Mouse (Mus musculus): ENCODE results near the gene Arrb1.
"Not testable (repeated sequence)": the region's sequence is repeated elsewhere in the genome, so short reads cannot be mapped to it uniquely, and the experiment has no call there.

Arrb1 gene

GRCm38 (mm10) chr7:99534901-99535735, at the start of gene Arrb1:
Arrb1 (plus strand) TSS chr7:99535466.
- DNase-seq: peak; percentile 87 to 93

DNA sequence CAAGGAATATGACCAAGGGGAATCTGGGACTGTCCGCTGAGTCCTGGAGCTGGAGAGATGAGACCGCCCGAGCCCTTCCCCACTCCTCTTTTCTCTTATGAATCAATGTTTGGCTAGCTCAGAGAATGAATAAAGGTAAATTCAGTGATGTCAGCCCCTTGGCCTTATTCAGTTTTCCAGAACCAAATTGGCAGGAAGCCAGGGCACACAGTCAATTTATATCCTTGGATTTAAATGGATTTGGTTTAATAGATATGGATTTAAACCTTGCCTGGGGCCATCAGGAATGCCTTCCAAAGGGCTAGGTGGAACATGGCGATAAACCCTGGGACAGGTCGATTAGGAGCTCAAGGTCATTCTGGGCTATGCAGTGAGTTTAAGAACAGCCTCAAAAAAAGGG, 45.6 kb upstream of the Arrb1 start:
- DNase-seq: no peak

DNA sequence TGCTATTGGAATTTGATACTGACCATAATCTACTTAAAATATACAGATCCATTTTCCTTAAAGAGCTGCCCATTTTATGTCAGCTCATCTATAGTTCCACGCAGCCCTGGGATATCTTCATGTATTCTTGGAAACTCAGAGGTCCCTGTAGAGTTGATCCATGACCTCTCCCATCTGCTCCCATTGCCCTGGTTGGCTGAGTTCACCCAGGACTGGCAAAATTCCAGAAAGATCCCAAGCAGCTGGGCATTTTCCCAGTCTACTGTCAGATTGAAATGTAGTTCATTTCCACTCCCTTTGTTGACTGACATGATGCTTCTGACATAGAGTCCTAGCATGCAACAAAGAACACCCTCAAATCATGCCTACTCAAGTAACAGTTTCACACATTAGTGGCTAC, 36.1 kb upstream of the Arrb1 start:
- no peak for DNase-seq

GRCm38 (mm10) chr7:99500201-99500600, 35.1 kb upstream of the Arrb1 start:
- peak; percentile 79 to 86 for DNase-seq

DNA sequence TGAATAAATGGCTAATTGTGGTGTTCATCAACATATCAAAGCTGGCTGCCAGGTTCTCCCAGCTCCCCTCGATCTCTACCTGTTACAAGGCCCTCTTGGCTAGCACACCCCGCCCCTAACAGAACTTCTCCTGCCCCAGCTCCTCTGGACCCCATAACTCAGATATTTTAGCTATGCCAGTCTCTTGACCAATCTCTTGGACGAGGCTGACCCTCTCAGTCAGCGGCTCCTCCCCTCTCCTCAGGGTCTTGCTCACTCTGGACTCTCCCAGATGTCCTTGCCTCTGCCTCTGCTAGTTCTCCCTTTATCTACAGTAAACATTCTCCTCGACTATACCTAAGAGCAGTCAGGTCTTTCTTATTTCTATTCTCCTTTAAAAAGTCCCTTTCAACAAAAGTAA, 34.6 kb upstream of the Arrb1 start:
- no peak for DNase-seq

GRCm38 (mm10) chr7:99501148-99501547, 34.1 kb upstream of the Arrb1 start:
- DNase-seq: no peak

GRCm38 (mm10) chr7:99504556-99504955, 30.7 kb upstream of the Arrb1 start:
- no peak for DNase-seq

DNA sequence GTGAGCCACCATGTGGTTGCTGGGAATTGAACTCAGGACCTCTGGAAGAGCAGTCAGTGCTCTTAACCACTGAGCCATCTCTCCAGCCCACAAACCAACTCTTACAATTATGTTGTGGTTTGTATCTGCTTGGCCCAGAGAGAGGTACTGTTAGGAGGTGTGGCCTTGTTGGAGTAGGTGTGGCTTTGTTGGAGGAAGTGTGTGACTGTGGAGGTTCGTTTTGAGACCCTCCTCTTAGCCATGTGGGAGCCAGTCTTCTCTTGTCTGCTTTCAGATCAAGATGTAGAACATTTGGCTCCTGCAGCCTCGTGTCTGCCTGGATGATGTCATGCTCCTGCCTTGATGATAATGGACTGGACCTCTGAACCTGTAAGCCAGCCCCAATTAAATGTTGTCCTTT, 27.1 kb upstream of the Arrb1 start:
- not testable (repeated sequence) for DNase-seq

DNA sequence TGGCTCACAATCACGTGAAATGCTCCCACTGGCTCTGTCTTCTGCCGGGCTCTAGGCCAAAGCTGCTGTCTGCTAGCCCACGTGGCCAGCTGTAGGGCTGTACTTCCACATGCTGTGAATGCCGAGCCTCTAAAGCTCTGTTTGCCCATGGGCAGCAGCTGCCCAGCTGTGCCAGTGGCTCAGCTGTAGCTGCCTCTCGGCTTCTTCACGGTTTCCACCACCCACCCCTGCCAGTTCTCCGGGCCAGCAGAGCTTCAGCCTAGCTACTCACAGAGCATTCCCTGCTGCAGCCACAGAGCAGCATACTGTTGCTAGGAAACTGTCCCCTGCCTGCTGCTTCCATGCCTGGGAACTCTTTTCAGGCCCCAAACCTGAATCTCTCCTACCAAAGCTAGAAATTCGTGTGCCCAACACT, 25.2 kb upstream of the Arrb1 start:
- peak in 1 of 2 experiments; percentile 20 for DNase-seq

DNA sequence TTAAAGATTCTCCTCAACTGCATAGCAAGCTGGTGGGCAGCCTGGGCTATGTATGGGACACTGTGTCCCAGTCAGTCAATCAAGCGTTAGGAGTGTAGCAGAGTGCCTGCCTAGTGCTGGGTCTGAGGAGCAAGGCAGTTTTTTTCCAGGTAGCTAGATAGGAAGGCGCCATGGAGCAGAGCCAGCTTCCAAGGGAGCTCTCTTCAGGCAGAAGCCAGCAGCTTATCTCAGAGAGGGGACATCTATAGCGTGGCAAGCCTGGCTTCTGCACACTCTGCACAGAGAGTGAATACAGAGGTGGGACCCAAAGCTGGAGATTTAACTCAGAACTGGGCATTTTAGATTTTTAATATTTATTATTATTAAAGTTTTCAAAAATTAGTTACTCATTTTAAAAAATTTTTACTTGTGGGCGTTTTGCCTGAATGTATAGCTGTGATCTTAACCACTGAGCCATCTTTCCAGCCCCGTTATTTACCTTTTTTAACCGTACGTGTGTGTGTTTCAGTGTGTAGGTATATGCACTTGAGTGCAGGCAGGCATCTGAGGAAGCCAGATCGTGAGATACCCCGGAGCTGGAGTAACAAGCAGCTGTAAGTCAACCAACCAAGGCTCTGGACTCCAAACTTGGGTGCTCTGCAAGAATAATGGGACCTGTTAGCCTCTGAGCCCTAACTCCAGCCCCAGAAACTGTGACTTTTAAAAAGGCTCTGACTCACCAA, 19.0 kb upstream of the Arrb1 start:
- DNase-seq: peak in 1 of 2 experiments; percentile 41

DNA sequence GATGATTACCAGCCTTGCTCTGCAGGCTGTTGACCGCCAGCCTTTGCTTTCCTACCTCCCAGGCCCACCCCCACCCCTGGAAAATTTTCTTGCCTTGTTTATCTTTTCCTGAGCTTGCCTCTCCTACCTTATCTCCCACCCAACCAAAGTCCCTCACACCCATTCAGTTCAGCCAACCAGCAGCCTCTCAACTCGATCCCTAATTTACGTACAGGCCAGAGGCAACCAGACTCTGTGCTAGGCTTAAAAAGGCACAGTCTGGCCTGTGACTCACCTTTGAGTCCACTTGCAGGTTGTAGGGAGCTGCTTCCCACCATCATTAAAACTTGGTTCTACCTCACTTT, 18.5 kb upstream of the Arrb1 start:
- no peak for DNase-seq

DNA sequence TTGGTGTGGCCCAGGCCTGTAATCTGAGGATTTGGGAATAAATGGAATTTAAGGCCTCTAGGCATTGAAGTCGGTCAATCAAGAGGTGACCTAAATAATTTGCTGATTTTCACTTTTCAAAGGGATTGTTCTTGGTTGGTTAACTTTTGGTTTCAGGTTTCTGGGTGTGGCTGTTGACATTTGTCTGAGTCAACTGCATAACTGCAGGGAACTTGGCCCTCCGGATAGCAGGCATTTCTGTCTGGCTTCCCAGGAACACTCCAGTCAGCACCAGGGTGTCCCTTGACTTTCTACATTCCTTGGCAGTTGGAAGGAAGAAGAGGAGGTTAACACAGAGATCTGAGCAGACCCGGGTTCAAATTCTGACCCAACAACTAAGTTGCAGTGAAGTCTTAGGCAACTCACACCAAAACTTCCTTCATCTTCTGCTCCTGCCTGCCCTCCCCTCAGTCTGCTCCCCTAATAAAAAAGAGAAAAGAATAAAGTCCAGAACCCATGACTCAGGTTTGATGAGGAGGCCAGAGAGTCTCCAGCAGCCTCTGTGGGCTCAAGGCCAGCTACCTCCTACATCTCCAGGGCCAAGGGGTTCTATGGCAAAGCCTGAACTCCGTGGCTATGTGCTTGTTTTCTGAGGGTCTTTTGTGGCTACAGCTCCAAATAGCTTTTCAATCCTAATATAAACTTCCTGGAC, 16.2 kb upstream of the Arrb1 start:
- no peak for DNase-seq

- no peak for DNase-seq
Measured at GRCm38 (mm10) chr7:99523121-99523520, 12.1 kb upstream of the Arrb1 start.

DNA sequence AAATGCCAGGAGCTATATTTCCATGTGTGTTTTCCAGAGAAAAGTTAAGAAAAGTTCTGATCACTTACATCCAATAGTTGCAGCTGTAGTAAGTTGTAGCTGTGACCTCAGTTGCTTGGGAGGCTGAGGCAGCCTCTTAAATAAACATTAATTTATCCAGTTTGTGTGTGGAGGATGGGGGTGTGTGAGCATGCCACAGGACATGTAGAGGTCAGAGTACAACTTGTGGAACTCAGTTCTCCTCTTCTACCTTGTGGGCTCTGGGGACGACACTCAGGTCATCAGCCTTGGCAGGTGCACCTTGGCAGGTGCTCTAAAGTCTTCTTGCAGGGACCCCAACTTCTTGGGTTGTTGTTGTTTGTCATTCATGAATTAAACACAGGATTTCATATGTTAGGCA, 11.4 kb upstream of the Arrb1 start:
- no peak for DNase-seq

DNA sequence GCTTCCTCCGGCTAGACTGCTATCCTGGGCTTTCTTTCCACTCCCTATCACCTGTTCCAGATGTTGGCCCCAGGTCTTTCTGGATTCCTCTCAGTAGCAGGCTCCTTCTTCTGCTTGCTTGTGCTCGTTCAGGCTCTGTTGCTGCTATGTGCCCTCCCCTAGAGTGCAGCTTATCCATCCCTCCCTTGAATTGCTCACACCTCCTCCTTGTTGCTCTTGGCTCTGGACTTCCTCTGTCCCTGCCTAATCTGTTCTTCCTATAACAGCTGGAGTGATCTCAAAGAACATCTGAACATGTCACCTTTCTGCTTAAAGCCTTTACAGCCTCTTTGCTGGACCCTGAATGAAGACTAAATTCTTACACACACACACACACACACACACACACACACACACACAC, 6.7 kb upstream of the Arrb1 start:
- DNase-seq: no peak

DNA sequence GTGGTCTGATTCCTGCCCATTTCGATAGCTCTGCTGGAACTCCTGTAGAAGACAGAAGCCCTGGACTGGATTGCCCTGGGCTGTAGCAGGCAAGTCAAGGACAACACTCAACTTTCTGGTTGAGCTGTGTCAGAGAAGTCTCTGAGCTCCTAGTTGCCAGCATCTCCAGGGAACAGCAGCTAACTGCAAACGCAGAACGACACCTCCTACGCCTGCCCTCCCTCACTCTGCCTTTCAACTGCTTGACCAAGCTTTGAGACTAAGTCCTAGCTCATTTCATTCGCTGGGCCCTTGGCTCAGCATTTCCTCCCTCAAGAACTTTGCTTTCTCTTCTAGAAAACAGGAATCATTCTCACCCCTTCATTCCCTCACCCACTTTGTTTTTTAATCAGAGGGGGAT, 5.9 kb upstream of the Arrb1 start:
- DNase-seq: no peak

DNA sequence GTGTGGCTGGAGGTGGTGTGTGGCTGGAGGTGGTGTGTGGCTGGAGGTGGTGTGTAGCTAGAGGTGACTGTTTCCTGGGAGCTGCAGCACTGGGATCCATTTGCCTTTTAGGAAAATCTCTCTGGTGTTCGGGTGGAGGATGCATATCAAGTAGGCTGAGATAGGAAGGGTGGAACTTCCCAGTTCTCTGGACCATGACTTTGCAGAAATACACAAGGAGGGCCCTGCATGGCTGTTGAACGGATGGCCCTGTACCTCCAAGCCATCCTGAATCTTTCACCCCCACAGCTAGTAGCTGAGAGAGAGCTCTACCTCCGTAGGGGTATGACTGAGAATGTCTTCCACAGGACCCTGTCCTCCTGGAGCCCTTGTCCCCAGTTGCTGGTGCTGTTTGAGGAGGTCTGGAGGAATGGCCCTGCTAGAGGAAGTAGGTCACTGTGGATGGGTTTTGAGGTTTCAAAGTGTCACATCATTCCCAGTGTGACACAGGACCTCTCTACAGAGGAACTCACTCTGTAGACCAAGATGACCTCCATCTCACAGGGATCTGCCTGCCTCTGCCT, 3.8 kb upstream of the Arrb1 start:
- DNase-seq: no peak

DNA sequence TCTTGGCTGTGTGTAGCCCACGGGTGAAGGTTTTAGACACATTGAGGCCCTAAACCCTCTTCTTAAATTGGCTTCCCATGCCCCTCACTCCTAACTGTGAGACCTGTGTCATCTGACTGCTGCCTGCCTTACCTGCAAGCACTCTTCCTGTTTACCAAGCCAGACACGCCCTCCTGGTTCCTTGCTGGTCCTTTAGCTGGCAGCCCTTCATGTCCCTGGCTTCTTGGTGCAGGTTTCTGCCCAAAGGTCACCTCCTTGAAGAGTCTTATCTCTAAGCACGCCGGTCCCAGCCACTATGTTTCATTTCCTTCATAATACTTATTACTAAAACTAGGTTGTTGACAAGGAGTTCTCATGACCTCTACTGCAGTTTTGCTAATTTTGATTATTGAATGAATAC, 2.7 kb upstream of the Arrb1 start:
- DNase-seq: no peak

GRCm38 (mm10) chr7:99533600-99533999, 1.7 kb upstream of the Arrb1 start:
- DNase-seq: no peak

DNA sequence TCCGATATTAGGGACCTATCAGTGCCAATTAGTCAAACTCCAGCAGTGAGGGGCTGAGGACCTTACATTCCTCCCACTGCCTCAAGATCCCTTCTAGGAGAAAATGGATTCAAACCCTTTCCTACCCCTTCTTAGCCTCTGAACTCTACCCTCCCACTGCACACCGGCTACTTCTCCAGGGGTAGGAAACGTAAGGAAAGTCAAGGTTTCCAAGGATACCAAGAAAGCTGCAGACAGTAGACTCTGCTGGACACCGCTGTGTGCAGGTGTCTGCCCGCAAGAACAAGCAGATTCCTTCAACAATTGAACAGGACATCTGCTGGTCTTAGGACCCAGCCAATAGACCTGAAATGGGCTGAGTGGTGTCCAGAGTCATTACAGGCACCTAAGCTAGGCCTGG, 765 bp upstream of the Arrb1 start:
- DNase-seq: no peak

DNA sequence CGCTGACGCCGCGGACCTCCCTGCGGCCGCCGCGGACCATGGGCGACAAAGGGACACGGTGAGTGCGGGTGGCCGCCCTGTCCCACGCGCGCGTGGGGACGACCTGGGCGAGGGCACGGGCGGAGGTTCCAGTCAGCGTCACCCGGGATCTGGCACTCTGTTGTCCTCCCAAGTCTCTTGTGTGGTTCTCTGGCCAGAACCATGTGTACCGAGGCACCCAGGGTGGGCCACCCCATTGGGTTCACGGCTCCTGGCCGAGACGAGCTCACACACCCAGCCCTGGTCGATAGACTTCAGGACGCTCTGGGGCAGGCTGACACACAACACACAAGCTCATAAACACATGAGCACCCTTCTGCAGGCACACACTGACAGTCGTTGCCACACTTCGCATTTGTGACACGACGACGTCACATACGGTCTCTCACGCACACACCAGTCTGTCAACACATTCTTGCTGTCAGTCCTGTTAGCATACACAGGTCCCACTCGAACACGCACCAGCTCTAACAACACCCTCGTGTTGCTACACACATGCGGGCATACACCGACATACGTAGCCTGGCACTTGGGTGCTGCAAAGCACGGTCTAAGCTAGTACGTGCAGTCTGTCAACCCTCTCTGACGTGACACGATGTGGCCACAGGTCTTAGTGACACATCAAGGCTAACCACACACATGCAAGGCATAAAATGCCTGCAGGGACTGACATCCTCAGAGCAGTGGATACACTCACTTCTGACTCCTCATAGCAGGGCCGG, 655 bp downstream of the Arrb1 start:
- no peak for DNase-seq

DNA sequence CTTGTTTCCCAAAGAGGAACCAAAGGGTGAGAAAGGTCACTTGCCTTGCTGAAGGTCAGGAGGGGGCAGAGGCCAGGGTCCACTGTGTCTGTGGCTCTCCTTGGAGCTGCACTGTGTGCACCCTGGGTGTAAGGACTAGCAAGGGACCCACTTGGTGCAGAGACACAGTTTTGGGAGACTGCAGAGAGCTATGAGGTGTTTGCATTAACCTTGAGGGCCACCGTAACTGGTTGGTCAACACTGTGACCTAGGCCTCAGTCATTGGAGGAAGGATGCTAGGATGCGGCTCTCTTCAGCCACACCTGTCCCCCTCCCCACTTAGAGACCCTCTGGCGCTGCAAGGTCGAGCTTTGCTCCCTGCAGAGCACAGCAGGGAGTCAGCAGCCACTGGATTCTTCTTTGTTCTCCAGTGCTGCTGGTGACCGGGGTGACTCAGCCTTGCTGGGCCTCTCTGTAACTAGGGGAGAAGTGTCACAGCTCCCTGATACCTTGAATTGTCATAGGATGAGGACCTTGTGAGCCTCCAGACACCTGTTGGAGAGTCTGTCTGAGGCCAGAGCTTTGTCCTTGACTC, 2.0 kb downstream of the Arrb1 start:
- DNase-seq: no peak
